22 mouse cellular contexts compared by ENCODE assay signal in genomic region chr3:69422741-69423140, GRCm38 (mm10).
A peak's percentile ranks its signal among the peaks of the same experiment; 100 is the strongest.
DNase-seq lines count a peak whose midpoint lies in the region; ATAC-seq and TF ChIP-seq lines count a peak whose summit lies in the region.
"Had no signal": no experiment of that assay in that cellular context is flagged by ENCODE, and none has a peak within 500 bp of the region (broad histone marks: within the 10 kb centered on the region; RNA-seq: fewer than 3 reads in every experiment).

No protein-coding gene starts in this region.

- no peak overlapping the region for H3K4me3 ChIP-seq in forebrain, embryonic 14.5 days (ENCODE audit: low read depth, low read length)
- no peak overlapping the region for H3K4me3 ChIP-seq in forebrain, embryonic 13.5 days
- H3K4me3 ChIP-seq in gastrocnemius, adult 2 months: no peak overlapping the region
- H3K4me3 ChIP-seq in hindbrain, embryonic 11.5 days (ENCODE audit: low read depth, low read length): no peak overlapping the region
- H3K4me3 ChIP-seq: embryonic facial prominence, embryonic 13.5 days; forebrain, embryonic 10.5 days; heart, embryonic 10.5 days; hindbrain, embryonic 13.5 days had no signal

- 56% methylated on average over 3 of the region's 3 CpGs for WGBS in forebrain, embryonic 14.5 days
- 70% methylated on average over 3 of the region's 3 CpGs for WGBS in forebrain, embryonic 13.5 days
- WGBS in hindbrain, embryonic 11.5 days: 87% methylated on average over 3 of the region's 3 CpGs

- intact Hi-C loops in gastrocnemius, adult 2 months (cut with DNase I): no loop called here

- DNase-seq in forebrain, embryonic 14.5 days (ENCODE audit: low spot score): peak; percentile 49
- DNase-seq in gastrocnemius, adult 2 months: no peak
- no peak for DNase-seq in gastrocnemius, postnatal 25 days
- DNase-seq in NIH3T3 (ENCODE audit: low read depth): peak; percentile 54
- peak; percentile 5 for DNase-seq in fat pad, adult 2 months (ENCODE audit: extremely low read depth, low read depth, low spot score)
- no peak for DNase-seq in hindbrain, embryonic 11.5 days (ENCODE audit: low spot score)
- DNase-seq in left cerebral cortex, adult 9 months (ENCODE audit: low spot score in 2 of 2): no peak
- DNase-seq: adrenal gland, adult 8-10 months; adrenal gland, postnatal 36 days; cerebellum, adult 11-12 months; cerebellum, adult 9-10 months; cerebellum, postnatal 25 days; heart, adult 18-20 months; heart, postnatal 10 days; heart, postnatal 4 days; kidney, adult 18-20 months had no signal

- H3K36me3 ChIP-seq in forebrain, embryonic 14.5 days (ENCODE audit: control insufficient read depth, insufficient read depth, low read length): no peaks in the 10 kb centered on the region
- no peaks in the 10 kb centered on the region for H3K36me3 ChIP-seq in forebrain, embryonic 13.5 days (ENCODE audit: poor library complexity, severe bottlenecking)
- H3K36me3 ChIP-seq in hindbrain, embryonic 11.5 days (ENCODE audit: control insufficient read depth, insufficient read depth, low read length): no peaks in the 10 kb centered on the region
- H3K36me3 ChIP-seq: embryonic facial prominence, embryonic 13.5 days; forebrain, embryonic 10.5 days; heart, embryonic 10.5 days; hindbrain, embryonic 13.5 days had no signal

- no peak overlapping the region for H3K9ac ChIP-seq in forebrain, embryonic 14.5 days (ENCODE audit: low read length)
- H3K9ac ChIP-seq in forebrain, embryonic 13.5 days: no peak overlapping the region
- no peak overlapping the region for H3K9ac ChIP-seq in hindbrain, embryonic 11.5 days (ENCODE audit: low read depth, low read length)
- H3K9ac ChIP-seq: embryonic facial prominence, embryonic 13.5 days; hindbrain, embryonic 13.5 days had no signal

- no peak; the same call in 1 of the 2 replicates for ATAC-seq in forebrain, embryonic 14.5 days
- no peak for ATAC-seq in forebrain, embryonic 13.5 days
- ATAC-seq in hindbrain, embryonic 11.5 days (ENCODE audit: low FRiP score): no peak
- ATAC-seq: hindbrain, postnatal 0 days had no signal

- H3K27me3 ChIP-seq in forebrain, embryonic 14.5 days (replicated peaks; ENCODE audit: control insufficient read depth, insufficient read depth, low read length): no peaks in the 10 kb centered on the region
- H3K27me3 ChIP-seq in forebrain, embryonic 13.5 days: no peaks in the 10 kb centered on the region
- no peaks in the 10 kb centered on the region for H3K27me3 ChIP-seq in hindbrain, embryonic 11.5 days (ENCODE audit: control insufficient read depth, insufficient read depth, low read length)
- H3K27me3 ChIP-seq: embryonic facial prominence, embryonic 13.5 days; hindbrain, embryonic 13.5 days had no signal

- no peak overlapping the region for H3K4me2 ChIP-seq in forebrain, embryonic 14.5 days (ENCODE audit: low read length)
- H3K4me2 ChIP-seq in forebrain, embryonic 13.5 days: no peak overlapping the region
- H3K4me2 ChIP-seq in hindbrain, embryonic 11.5 days (replicated peaks; ENCODE audit: low read depth, low read length): no peak overlapping the region
- H3K4me2 ChIP-seq: embryonic facial prominence, embryonic 13.5 days; hindbrain, embryonic 13.5 days had no signal

- H3K4me1 ChIP-seq in forebrain, embryonic 14.5 days (ENCODE audit: control insufficient read depth, insufficient read depth, low read length): peaks cover 8% of the 10 kb centered on the region; the same call in 1 of the 2 replicates
- peaks cover 7% of the 10 kb centered on the region for H3K4me1 ChIP-seq in forebrain, embryonic 13.5 days
- H3K4me1 ChIP-seq in hindbrain, embryonic 11.5 days (replicated peaks; ENCODE audit: control insufficient read depth, insufficient read depth, low read length): peaks cover under 1% of the 10 kb centered on the region; the same call in 1 of the 2 replicates
- H3K4me1 ChIP-seq: heart, embryonic 10.5 days had no signal

- no peak overlapping the region for H3K27ac ChIP-seq in forebrain, embryonic 14.5 days (ENCODE audit: low read depth, low read length)
- no peak overlapping the region for H3K27ac ChIP-seq in forebrain, embryonic 13.5 days
- H3K27ac ChIP-seq in gastrocnemius, adult 2 months: peak overlapping the region; percentile 50
- H3K27ac ChIP-seq in hindbrain, embryonic 11.5 days (ENCODE audit: low read depth, low read length): no peak overlapping the region
- H3K27ac ChIP-seq: embryonic facial prominence, embryonic 13.5 days; forebrain, embryonic 10.5 days; heart, embryonic 10.5 days; hindbrain, embryonic 13.5 days; hindbrain, postnatal 0 days had no signal

- no peak for TF ChIP-seq CTCF in gastrocnemius, adult 2 months (IDR thresholded peaks at IDR 0.05)

- H3K9me3 ChIP-seq in forebrain, embryonic 14.5 days (replicated peaks; ENCODE audit: control insufficient read depth, low read length): no peaks in the 10 kb centered on the region
- H3K9me3 ChIP-seq in forebrain, embryonic 13.5 days (replicated peaks): 0 out of 2 replicates have a peak, but pooled peaks cover 7% of the 10 kb centered on the region
- H3K9me3 ChIP-seq in hindbrain, embryonic 11.5 days (ENCODE audit: control insufficient read depth, low read length): no peaks in the 10 kb centered on the region
- H3K9me3 ChIP-seq: embryonic facial prominence, embryonic 13.5 days; heart, embryonic 10.5 days; hindbrain, embryonic 13.5 days had no signal

Comparison
In these comparisons a context has a peak if more than half of its experiments do, and no peak if none do; other contexts are left out.
1. DNase-seq: peak in forebrain, embryonic 14.5 days (single experiment), NIH3T3 (single experiment) and fat pad, adult 2 months (single experiment); none in gastrocnemius, adult 2 months (single experiment), gastrocnemius, postnatal 25 days (single experiment), hindbrain, embryonic 11.5 days (single experiment) and left cerebral cortex, adult 9 months (0 of 2).